Comparison of ENCODE assay signal across 10 mouse cellular contexts in genomic region chr3:159548303-159548702, GRCm38 (mm10). TPM values are rescaled to one million over a fixed set of nuclear protein-coding genes. Genes with fewer than 3 reads are reported as not detected.
A peak's percentile ranks its signal among the peaks of the same experiment; 100 is the strongest.
DNase-seq lines count a peak whose midpoint lies in the region; ATAC-seq and TF ChIP-seq lines count a peak whose summit lies in the region.
"Had no signal": no experiment of that assay in that cellular context is flagged by ENCODE, and none has a peak within 500 bp of the region (broad histone marks: within the 10 kb centered on the region; RNA-seq: fewer than 3 reads in every experiment).

No protein-coding gene starts in this region.

- no peak for ATAC-seq in forebrain, embryonic 14.5 days
- ATAC-seq in forebrain, embryonic 11.5 days (replicated peaks; ENCODE audit: low FRiP score): no peak; the same call in 1 of the 2 replicates
- ATAC-seq in lung, embryonic 14.5 days (ENCODE audit: insufficient read depth): no peak
- ATAC-seq in forebrain, embryonic 16.5 days: peak; percentile 58

- WGBS in forebrain, embryonic 14.5 days: 76% methylated on average over 3 of the region's 3 CpGs
- WGBS in forebrain, embryonic 11.5 days: 77% methylated on average over 3 of the region's 3 CpGs
- 69% methylated on average over 3 of the region's 3 CpGs for WGBS in lung, embryonic 14.5 days
- WGBS in forebrain, embryonic 16.5 days: 83% methylated on average over 3 of the region's 3 CpGs
- WGBS in lung, adult 2 months: 74% methylated on average over 3 of the region's 3 CpGs

- DNase-seq in forebrain, embryonic 14.5 days (ENCODE audit: low spot score): peak; percentile 70
- no peak for DNase-seq in forebrain, embryonic 11.5 days (ENCODE audit: low spot score)
- peak; percentile 58 for DNase-seq in lung, embryonic 14.5 days
- DNase-seq in lung, postnatal 4 days: no peak
- DNase-seq in right cerebral cortex, postnatal 4 days: peak; percentile 23
- no peak for DNase-seq in lung, adult 2 months
- no peak for DNase-seq in natural killer cell, adult 2 months (ENCODE audit: low spot score in 2 of 2)

- TF ChIP-seq CTCF in lung, embryonic 14.5 days (IDR thresholded peaks at IDR 0.05; ENCODE audit: low read depth): peak; percentile 48; the same call in 1 of the 2 replicates
- TF ChIP-seq CTCF in lung, adult 2 months (IDR thresholded peaks at IDR 0.05; ENCODE audit: insufficient read depth, low read length): no peak

- H3K9me3 ChIP-seq in forebrain, embryonic 14.5 days (replicated peaks; ENCODE audit: control insufficient read depth, low read length): no peaks in the 10 kb centered on the region
- no peaks in the 10 kb centered on the region for H3K9me3 ChIP-seq in forebrain, embryonic 11.5 days (ENCODE audit: control insufficient read depth, low read length)
- no peaks in the 10 kb centered on the region for H3K9me3 ChIP-seq in lung, embryonic 14.5 days (ENCODE audit: low read depth, low read length)
- no peaks in the 10 kb centered on the region for H3K9me3 ChIP-seq in forebrain, embryonic 16.5 days (ENCODE audit: control insufficient read depth, low read length)
- H3K9me3 ChIP-seq: embryonic facial prominence, embryonic 15.5 days; G1E had no signal

- H3K9ac ChIP-seq in forebrain, embryonic 14.5 days (ENCODE audit: low read length): no peak overlapping the region
- no peak overlapping the region for H3K9ac ChIP-seq in forebrain, embryonic 11.5 days (ENCODE audit: low read length)
- H3K9ac ChIP-seq in lung, embryonic 14.5 days: no peak overlapping the region
- no peak overlapping the region for H3K9ac ChIP-seq in forebrain, embryonic 16.5 days (replicated peaks; ENCODE audit: low read depth, low read length)
- H3K9ac ChIP-seq: embryonic facial prominence, embryonic 15.5 days had no signal

- no peaks in the 10 kb centered on the region for H3K27me3 ChIP-seq in forebrain, embryonic 14.5 days (replicated peaks; ENCODE audit: control insufficient read depth, insufficient read depth, low read length)
- no peaks in the 10 kb centered on the region for H3K27me3 ChIP-seq in forebrain, embryonic 11.5 days (ENCODE audit: control insufficient read depth, insufficient read depth, low read length)
- H3K27me3 ChIP-seq in lung, embryonic 14.5 days (ENCODE audit: insufficient read depth, low read length): no peaks in the 10 kb centered on the region
- H3K27me3 ChIP-seq in forebrain, embryonic 16.5 days (replicated peaks; ENCODE audit: control insufficient read depth, insufficient read depth, low read length): no peaks in the 10 kb centered on the region
- H3K27me3 ChIP-seq: embryonic facial prominence, embryonic 15.5 days had no signal

- H3K4me1 ChIP-seq in forebrain, embryonic 14.5 days (ENCODE audit: control insufficient read depth, insufficient read depth, low read length): no peaks in the 10 kb centered on the region
- no peaks in the 10 kb centered on the region for H3K4me1 ChIP-seq in forebrain, embryonic 11.5 days (replicated peaks; ENCODE audit: control insufficient read depth, insufficient read depth, low read length)
- no peaks in the 10 kb centered on the region for H3K4me1 ChIP-seq in lung, embryonic 14.5 days (ENCODE audit: insufficient read depth)
- H3K4me1 ChIP-seq in forebrain, embryonic 16.5 days (replicated peaks; ENCODE audit: control insufficient read depth, insufficient read depth, low read length): no peaks in the 10 kb centered on the region
- H3K4me1 ChIP-seq in lung, adult 2 months (ENCODE audit: control insufficient read depth, insufficient read depth, low read length): no peaks in the 10 kb centered on the region
- H3K4me1 ChIP-seq: embryonic facial prominence, embryonic 15.5 days had no signal

- H3K4me2 ChIP-seq in forebrain, embryonic 14.5 days (ENCODE audit: low read length): no peak overlapping the region
- H3K4me2 ChIP-seq in forebrain, embryonic 11.5 days (ENCODE audit: low read depth, low read length, severe bottlenecking): no peak overlapping the region
- H3K4me2 ChIP-seq in lung, embryonic 14.5 days: no peak overlapping the region
- H3K4me2 ChIP-seq in forebrain, embryonic 16.5 days (ENCODE audit: low read length): no peak overlapping the region
- H3K4me2 ChIP-seq: embryonic facial prominence, embryonic 15.5 days had no signal

- no peak overlapping the region for H3K4me3 ChIP-seq in forebrain, embryonic 14.5 days (ENCODE audit: low read depth, low read length)
- H3K4me3 ChIP-seq in forebrain, embryonic 11.5 days (ENCODE audit: low read depth, low read length): no peak overlapping the region
- H3K4me3 ChIP-seq in lung, embryonic 14.5 days (ENCODE audit: low read depth, low read length): no peak overlapping the region
- no peak overlapping the region for H3K4me3 ChIP-seq in forebrain, embryonic 16.5 days (replicated peaks; ENCODE audit: low read length)
- no peak overlapping the region for H3K4me3 ChIP-seq in lung, adult 2 months (replicated peaks; ENCODE audit: extremely low read depth, low read depth, low read length)
- H3K4me3 ChIP-seq: embryonic facial prominence, embryonic 15.5 days had no signal

- TF ChIP-seq POLR2A in lung, adult 2 months (IDR thresholded peaks at IDR 0.05; ENCODE audit: borderline replicate concordance, extremely low read depth, low read depth, low read length): no peak

- no peaks in the 10 kb centered on the region for H3K36me3 ChIP-seq in forebrain, embryonic 14.5 days (ENCODE audit: control insufficient read depth, insufficient read depth, low read length)
- no peaks in the 10 kb centered on the region for H3K36me3 ChIP-seq in forebrain, embryonic 11.5 days (ENCODE audit: control insufficient read depth, insufficient read depth, low read length)
- H3K36me3 ChIP-seq in lung, embryonic 14.5 days (ENCODE audit: insufficient read depth): no peaks in the 10 kb centered on the region
- no peaks in the 10 kb centered on the region for H3K36me3 ChIP-seq in forebrain, embryonic 16.5 days (ENCODE audit: control insufficient read depth, insufficient read depth)
- H3K36me3 ChIP-seq: embryonic facial prominence, embryonic 15.5 days; G1E had no signal

- H3K27ac ChIP-seq in forebrain, embryonic 14.5 days (ENCODE audit: low read depth, low read length): no peak overlapping the region
- no peak overlapping the region for H3K27ac ChIP-seq in forebrain, embryonic 11.5 days (ENCODE audit: low read depth, low read length)
- H3K27ac ChIP-seq in lung, embryonic 14.5 days (ENCODE audit: low read depth): no peak overlapping the region
- H3K27ac ChIP-seq in forebrain, embryonic 16.5 days (ENCODE audit: low read length): no peak overlapping the region
- H3K27ac ChIP-seq: embryonic facial prominence, embryonic 15.5 days had no signal

RNA-seq across cellular contexts. Expression of gene Rpe65, which starts 50.7 kb away (rescaled TPM):
- polyA plus RNA-seq in forebrain, embryonic 14.5 days (2014; fragmentation: Nextera tagmentation; extraction: Ambion mirVana): not detected in 2 replicates
- 0.15 TPM in 1 of 2 replicates, not detected in the other for polyA plus RNA-seq in forebrain, embryonic 11.5 days (2014; fragmentation: Nextera tagmentation; extraction: Ambion mirVana)
- polyA plus RNA-seq in lung, embryonic 14.5 days (2014; fragmentation: Nextera tagmentation; extraction: Ambion mirVana): not detected in 2 replicates
- polyA plus RNA-seq in forebrain, embryonic 16.5 days (2015; fragmentation: Nextera tagmentation; extraction: Ambion mirVana): not detected in 2 replicates
- not detected in 2 replicates for polyA plus RNA-seq in lung, adult 2 months (2012; rRNA removed)
- polyA plus RNA-seq: embryonic facial prominence, embryonic 15.5 days; G1E had no signal

RNA-seq across cellular contexts. Expression of gene Depdc1a, which starts 53.1 kb away (rescaled TPM):
- polyA plus RNA-seq in forebrain, embryonic 14.5 days (2014; fragmentation: Nextera tagmentation; extraction: Ambion mirVana): 14.3 and 14.6 TPM in 2 replicates
- 33.9 and 39.3 TPM in 2 replicates for polyA plus RNA-seq in forebrain, embryonic 11.5 days (2014; fragmentation: Nextera tagmentation; extraction: Ambion mirVana)
- polyA plus RNA-seq in lung, embryonic 14.5 days (2014; fragmentation: Nextera tagmentation; extraction: Ambion mirVana): 51.7 and 53.1 TPM in 2 replicates
- 9.0 and 13.3 TPM in 2 replicates for polyA plus RNA-seq in forebrain, embryonic 16.5 days (2015; fragmentation: Nextera tagmentation; extraction: Ambion mirVana)
- 0.03 and 0.05 TPM in 2 replicates for polyA plus RNA-seq in lung, adult 2 months (2012; rRNA removed)

Comparison
In these comparisons a context has a peak if more than half of its experiments do, and no peak if none do; other contexts are left out.
1. DNase-seq: peak in forebrain, embryonic 14.5 days (single experiment), lung, embryonic 14.5 days (single experiment) and right cerebral cortex, postnatal 4 days (single experiment); none in forebrain, embryonic 11.5 days (single experiment), lung, postnatal 4 days (0 of 2), lung, adult 2 months (single experiment) and natural killer cell, adult 2 months (0 of 2).